Mouse (Mus musculus): ENCODE measurements at regions not wholly inside any gene's neighbourhood (a gene's known extent, or its start where the extent isn't known, plus 50 kb on each side); places are given as distances from the start of the nearest gene placed in this dataset.

DNA sequence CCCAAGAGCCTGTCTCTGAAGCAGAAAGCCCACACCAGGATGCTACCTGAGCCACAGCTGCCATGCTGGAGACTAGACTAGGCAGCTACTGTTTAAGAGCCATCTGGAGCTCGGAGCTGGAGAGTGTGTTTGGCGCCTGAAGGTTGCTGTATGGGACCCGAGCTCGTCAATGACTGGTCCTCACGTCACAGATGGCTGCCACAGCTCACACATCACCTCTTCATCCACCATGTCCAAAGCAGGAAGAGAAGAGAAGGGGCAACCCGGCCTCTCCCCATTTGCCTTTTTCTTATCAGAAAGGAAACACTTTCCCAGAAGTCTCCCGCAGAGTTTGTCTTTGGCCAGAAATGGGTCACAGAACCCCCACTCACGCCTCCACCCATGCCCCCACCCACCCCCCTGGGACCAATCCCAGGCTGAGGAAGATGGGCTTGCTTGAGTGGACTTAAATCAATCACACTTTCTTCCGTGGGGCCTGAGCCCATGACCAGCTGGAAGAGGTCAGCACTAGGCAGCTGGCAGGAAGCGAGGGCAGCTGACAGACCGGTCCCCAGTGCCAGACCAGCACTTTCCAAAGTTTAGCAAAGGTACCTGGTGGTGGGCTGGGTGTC is 53.5 kb upstream of the Ptpn1 start:
- 80% methylated on average over 11 of the region's 11 CpGs for WGBS
- no peak for TF ChIP-seq POLR2A (IDR thresholded peaks at IDR 0.05; ENCODE audit: insufficient read depth, low read depth, low read length)
- TF ChIP-seq CTCF (IDR thresholded peaks at IDR 0.05; ENCODE audit: insufficient read depth, low read depth, low read length) = no peak
- no peak overlapping the region for H3K27ac ChIP-seq (ENCODE audit: insufficient read depth, low read depth, low read length)
- no peak overlapping the region for H3K4me3 ChIP-seq (ENCODE audit: insufficient read depth, low read depth, low read length)
- peaks cover 10% of the 10 kb centered on the region for H3K4me1 ChIP-seq (ENCODE audit: control insufficient read depth, insufficient read depth, low read length)

DNA sequence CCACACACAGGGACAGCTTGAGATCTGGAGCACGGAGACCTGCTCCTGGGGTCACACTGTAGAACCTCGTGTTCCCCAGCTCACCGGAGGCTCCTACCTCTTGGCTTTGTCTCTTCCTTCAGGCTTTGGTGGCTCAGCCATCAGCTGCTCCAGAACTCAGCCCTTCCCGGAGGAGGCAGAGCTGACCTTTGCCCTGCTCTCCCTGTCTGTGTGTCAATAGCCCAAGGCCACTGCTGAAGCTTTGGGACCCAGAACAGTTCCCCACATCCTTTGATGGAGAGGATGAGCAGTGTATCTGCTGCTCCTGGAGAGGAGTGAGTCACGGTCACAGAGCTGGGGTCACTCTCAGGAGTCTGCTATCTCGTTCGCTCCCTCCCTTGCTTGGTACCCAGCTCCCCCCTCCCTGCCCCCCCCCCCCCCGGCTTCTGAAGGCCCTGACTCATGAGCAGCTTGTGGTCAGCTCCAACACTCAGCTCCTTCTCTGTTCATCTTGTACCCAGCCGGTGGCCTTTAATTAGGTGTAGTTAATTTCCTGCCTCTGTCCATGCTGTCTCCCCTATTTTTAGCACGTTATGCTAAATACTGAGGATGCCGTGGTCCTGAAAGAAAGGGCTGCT is 54.5 kb upstream of the Ptpn1 start:
- TF ChIP-seq POLR2A (IDR thresholded peaks at IDR 0.05; ENCODE audit: insufficient read depth, low read depth, low read length) (no peak), CTCF (IDR thresholded peaks at IDR 0.05; ENCODE audit: insufficient read depth, low read depth, low read length) (no peak)
- Histone ChIP-seq H3K27ac (ENCODE audit: insufficient read depth, low read depth, low read length) (no peak overlapping the region), H3K4me1 (ENCODE audit: control insufficient read depth, insufficient read depth, low read length) (peaks cover 10% of the 10 kb centered on the region), H3K4me3 (ENCODE audit: insufficient read depth, low read depth, low read length) (no peak overlapping the region)
- WGBS = 52% methylated on average over 11 of the region's 11 CpGs

- Histone ChIP-seq H3K27ac (ENCODE audit: insufficient read depth, low read depth, low read length) (no peak overlapping the region), H3K4me1 (ENCODE audit: control insufficient read depth, insufficient read depth, low read length) (peaks cover 8% of the 10 kb centered on the region), H3K4me3 (ENCODE audit: insufficient read depth, low read depth, low read length) (no peak overlapping the region)
- WGBS = 96% methylated on average over 4 of the region's 4 CpGs
- no peak for TF ChIP-seq CTCF (IDR thresholded peaks at IDR 0.05; ENCODE audit: insufficient read depth, low read depth, low read length)
- no peak for TF ChIP-seq POLR2A (IDR thresholded peaks at IDR 0.05; ENCODE audit: insufficient read depth, low read depth, low read length)
These were observed 59.4 kb upstream of the Ptpn1 start for GRCm38 (mm10) chr2:167872507-167872906.

DNA sequence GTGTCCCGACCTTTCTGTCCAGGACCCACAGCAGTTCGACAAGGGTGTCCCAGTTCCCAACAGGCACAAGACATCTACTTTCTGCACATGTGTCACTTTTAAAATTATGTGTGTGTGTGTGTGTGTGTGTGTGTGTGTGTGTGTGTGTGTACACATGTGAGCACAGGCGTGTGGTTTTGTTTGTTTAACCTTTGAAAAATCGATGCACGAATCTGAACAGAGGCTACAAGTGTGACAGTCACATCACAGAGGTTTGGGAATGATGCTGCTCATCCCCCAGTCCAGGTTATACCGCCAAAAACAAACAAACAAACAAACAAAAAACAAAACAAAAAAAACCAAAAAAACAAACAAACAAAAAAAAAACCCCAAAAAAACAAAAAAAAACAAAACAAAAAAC is 61.7 kb upstream of the Ptpn1 start:
- Histone ChIP-seq H3K4me3 (ENCODE audit: insufficient read depth, low read depth, low read length) (no peak overlapping the region), H3K4me1 (ENCODE audit: control insufficient read depth, insufficient read depth, low read length) (peaks cover 9% of the 10 kb centered on the region), H3K27ac (ENCODE audit: insufficient read depth, low read depth, low read length) (no peak overlapping the region)
- TF ChIP-seq CTCF (IDR thresholded peaks at IDR 0.05; ENCODE audit: insufficient read depth, low read depth, low read length) (no peak), POLR2A (IDR thresholded peaks at IDR 0.05; ENCODE audit: insufficient read depth, low read depth, low read length) (no peak)
- 89% methylated on average over 6 of the region's 6 CpGs for WGBS

- Histone ChIP-seq H3K4me1 (ENCODE audit: control insufficient read depth, insufficient read depth, low read length) (peaks cover 5% of the 10 kb centered on the region; the same call in 1 of the 2 replicates), H3K4me3 (ENCODE audit: insufficient read depth, low read depth, low read length) (no peak overlapping the region), H3K27ac (ENCODE audit: insufficient read depth, low read depth, low read length) (no peak overlapping the region)
- TF ChIP-seq POLR2A (IDR thresholded peaks at IDR 0.05; ENCODE audit: insufficient read depth, low read depth, low read length) (no peak), CTCF (IDR thresholded peaks at IDR 0.05; ENCODE audit: insufficient read depth, low read depth, low read length) (no peak)
- 52% methylated on average over 10 of the region's 10 CpGs for WGBS
These were observed 65.1 kb upstream of the Ptpn1 start for GRCm38 (mm10) chr2:167866751-167867150.

DNA sequence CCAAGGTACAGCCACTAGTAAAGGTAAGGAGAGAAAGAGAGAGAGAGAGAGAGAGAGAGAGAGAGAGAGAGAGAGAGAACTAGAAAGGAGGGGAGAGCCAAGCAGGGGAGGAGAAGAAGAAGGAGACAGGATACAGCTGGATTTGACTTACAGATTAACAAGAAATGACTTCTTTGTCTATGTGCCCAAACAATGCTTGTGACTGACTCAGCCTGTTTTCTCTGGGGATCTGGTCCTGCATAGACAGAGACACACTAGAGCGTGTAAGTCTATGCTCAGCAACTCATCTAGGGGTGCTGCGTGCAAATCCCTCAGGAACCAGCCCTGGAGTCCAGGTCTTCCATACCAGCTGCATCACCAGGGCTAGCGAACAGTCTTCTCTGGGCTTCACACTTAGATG is 66.3 kb upstream of the Ptpn1 start:
- TF ChIP-seq POLR2A (IDR thresholded peaks at IDR 0.05; ENCODE audit: insufficient read depth, low read depth, low read length) = no peak
- Histone ChIP-seq H3K4me3 (ENCODE audit: insufficient read depth, low read depth, low read length) (no peak overlapping the region), H3K27ac (ENCODE audit: insufficient read depth, low read depth, low read length) (no peak overlapping the region), H3K4me1 (ENCODE audit: control insufficient read depth, insufficient read depth, low read length) (peaks cover 8% of the 10 kb centered on the region)
- 98% methylated on average over 3 of the region's 3 CpGs for WGBS

DNA sequence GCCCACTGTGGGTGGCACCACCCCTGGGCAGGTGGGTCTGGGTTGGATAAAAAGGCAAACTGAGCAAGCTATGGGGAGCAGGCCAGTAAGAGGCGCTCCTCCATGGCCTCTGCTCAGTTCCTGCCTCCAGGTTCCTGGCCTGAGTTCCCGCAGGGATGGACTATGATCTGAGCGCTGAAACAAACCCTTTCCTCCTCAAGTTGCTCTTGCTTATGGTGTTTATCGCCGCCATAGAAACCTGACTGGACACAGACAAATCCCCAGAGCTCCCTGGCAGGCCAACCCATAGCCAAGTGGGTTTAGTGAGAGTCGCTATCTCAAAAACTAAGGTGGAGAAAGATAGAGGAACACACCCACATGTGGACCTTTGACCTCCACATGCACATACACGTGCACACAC is 67.2 kb upstream of the Ptpn1 start:
- TF ChIP-seq POLR2A (IDR thresholded peaks at IDR 0.05; ENCODE audit: insufficient read depth, low read depth, low read length) = no peak
- no peak for TF ChIP-seq CTCF (IDR thresholded peaks at IDR 0.05; ENCODE audit: insufficient read depth, low read depth, low read length)
- Histone ChIP-seq H3K4me3 (ENCODE audit: insufficient read depth, low read depth, low read length) (no peak overlapping the region), H3K27ac (ENCODE audit: insufficient read depth, low read depth, low read length) (no peak overlapping the region), H3K4me1 (ENCODE audit: control insufficient read depth, insufficient read depth, low read length) (peaks cover 14% of the 10 kb centered on the region)
- WGBS = 83% methylated on average over 7 of the region's 7 CpGs

DNA sequence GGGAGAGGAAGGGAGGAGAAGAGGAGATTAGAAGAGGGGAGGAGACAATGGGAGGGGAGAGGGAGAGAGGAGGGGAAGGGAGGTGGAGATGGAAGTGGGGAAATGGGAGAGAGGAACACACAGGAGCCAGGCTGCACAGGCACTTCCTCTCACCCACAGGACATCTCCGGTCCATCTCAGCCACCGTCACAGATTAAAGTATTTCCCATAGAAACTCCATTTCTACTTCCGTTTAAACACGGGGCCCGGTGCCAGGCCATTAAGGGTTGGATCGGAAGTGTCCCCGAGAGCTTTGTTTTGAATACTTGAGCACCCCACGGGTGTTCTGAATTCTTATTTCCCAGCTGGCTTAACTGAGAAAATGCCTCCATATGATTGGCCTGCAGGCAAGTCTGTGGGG is 67.6 kb upstream of the Ptpn1 start:
- TF ChIP-seq POLR2A (IDR thresholded peaks at IDR 0.05; ENCODE audit: insufficient read depth, low read depth, low read length) = no peak
- TF ChIP-seq CTCF (IDR thresholded peaks at IDR 0.05; ENCODE audit: insufficient read depth, low read depth, low read length) = no peak
- 32% methylated on average over 8 of the region's 8 CpGs for WGBS
- peaks cover 14% of the 10 kb centered on the region for H3K4me1 ChIP-seq (ENCODE audit: control insufficient read depth, insufficient read depth, low read length)
- H3K4me3 ChIP-seq (ENCODE audit: insufficient read depth, low read depth, low read length) = no peak overlapping the region
- no peak overlapping the region for H3K27ac ChIP-seq (ENCODE audit: insufficient read depth, low read depth, low read length)

GRCm38 (mm10) chr2:167863616-167864015 is 68.2 kb upstream of the Ptpn1 start:
- Histone ChIP-seq H3K4me3 (ENCODE audit: insufficient read depth, low read depth, low read length) (no peak overlapping the region), H3K27ac (ENCODE audit: insufficient read depth, low read depth, low read length) (no peak overlapping the region), H3K4me1 (ENCODE audit: control insufficient read depth, insufficient read depth, low read length) (peaks cover 14% of the 10 kb centered on the region)
- WGBS = 81% methylated on average over 6 of the region's 6 CpGs
- TF ChIP-seq POLR2A (IDR thresholded peaks at IDR 0.05; ENCODE audit: insufficient read depth, low read depth, low read length) (no peak), CTCF (IDR thresholded peaks at IDR 0.05; ENCODE audit: insufficient read depth, low read depth, low read length) (no peak)
